Mouse (Mus musculus): ENCODE data around the gene Atad3a.

DNA sequence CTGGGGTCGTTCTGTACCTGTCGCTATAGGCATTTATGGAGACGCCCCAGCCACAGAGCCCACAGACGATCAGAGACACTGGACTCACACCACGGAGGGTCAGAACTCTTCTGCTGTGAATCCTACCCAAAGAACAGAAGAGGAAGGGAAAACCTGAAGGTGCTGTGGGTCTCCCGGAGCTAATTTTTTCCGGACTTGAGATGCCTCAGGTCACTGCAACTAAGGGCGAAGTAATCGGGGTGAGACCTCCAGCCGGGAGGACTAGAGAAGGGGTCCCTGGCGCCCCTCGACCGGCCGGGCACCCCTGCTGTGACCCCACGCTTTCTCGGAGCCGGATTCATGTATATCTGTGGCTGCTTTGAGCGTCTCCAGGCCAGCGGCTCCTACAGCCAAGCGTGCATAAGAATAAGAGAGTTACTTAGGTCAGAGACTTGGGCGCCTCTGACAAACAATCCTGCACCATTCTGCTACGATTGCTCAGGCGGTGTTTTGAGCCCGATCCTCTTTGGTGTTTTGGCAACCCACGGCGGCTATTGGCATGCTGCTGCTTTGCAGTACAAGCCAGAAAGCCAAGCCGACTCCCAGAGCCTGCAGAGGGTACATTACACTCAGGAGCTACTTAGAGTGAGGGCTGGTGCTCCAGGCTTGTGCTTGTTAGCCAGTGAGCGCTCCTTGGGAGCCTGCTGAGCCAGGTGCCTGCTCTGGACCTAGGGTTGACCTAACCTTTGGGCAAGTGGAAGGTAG is 635 bp upstream of the Atad3a start:
- TF ChIP-seq CTCF (IDR thresholded peaks at IDR 0.05; ENCODE audit: control insufficient read depth, insufficient read depth, insufficient replicate concordance, low read depth, low read length): no peak
- TF ChIP-seq POLR2A (IDR thresholded peaks at IDR 0.05; ENCODE audit: control insufficient read depth, low read depth, low read length): no peak

All from testis, adult 2 months (tissue).